Mouse (Mus musculus) intestine, embryonic 16.5 days (tissue): ENCODE measurements around the gene Nradd. TPM values are rescaled to one million over a fixed set of nuclear protein-coding genes. Genes with fewer than 3 reads are reported as not detected.

Source experiments
- ATAC-seq: fragments of 200-750 bp; cut with Nextera tagmentation; 2 replicates; pipeline ENCODE4 v1.8.0; 2017; ENCODE audit warnings: moderate TSS enrichment, moderate library complexity
- H3K27ac ChIP-seq: fragments of 300-500 bp; sonication (generic); 2 replicates; pipeline ENCODE4 v1.5.1; 2014; ENCODE audit warnings: mild to moderate bottlenecking, low read length
- H3K27me3 ChIP-seq: fragments of 300-500 bp; sonication (generic); replicated peaks from 2 replicates; pipeline ENCODE4 v1.6.1; 2014; ENCODE audit warnings: low read length, control low read depth, mixed read lengths; ENCODE audit not compliant: control insufficient read depth, insufficient read depth
- H3K36me3 ChIP-seq: fragments of 300-500 bp; sonication (generic); 2 replicates; pipeline ENCODE4 v1.6.1; 2014; ENCODE audit warnings: low read length, control low read depth; ENCODE audit not compliant: control insufficient read depth, insufficient read depth
- H3K4me1 ChIP-seq: fragments of 300-500 bp; sonication (generic); 2 replicates; pipeline ENCODE4 v1.6.1; 2014; ENCODE audit warnings: low read length, control low read depth, mixed read lengths; ENCODE audit not compliant: control insufficient read depth, insufficient read depth
- H3K4me2 ChIP-seq: fragments of 300-500 bp; sonication (generic); 2 replicates; pipeline ENCODE4 v1.6.1; 2014; ENCODE audit warnings: low read depth, low read length, control low read depth
- H3K4me3 ChIP-seq: fragments of 300-500 bp; sonication (generic); 2 replicates; pipeline ENCODE4 v1.5.1; 2014; ENCODE audit warnings: mild to moderate bottlenecking, low read length
- H3K9ac ChIP-seq: fragments of 300-500 bp; sonication (generic); 2 replicates; pipeline ENCODE4 v1.6.1; 2014; ENCODE audit warnings: low read depth, low read length
- H3K9me3 ChIP-seq: fragments of 300-500 bp; sonication (generic); 2 replicates; pipeline ENCODE4 v1.6.1; 2016; ENCODE audit warnings: low read length, control low read depth; ENCODE audit not compliant: control insufficient read depth
- WGBS: fragments of 180-500 bp; shearing (Covaris S2); extraction: QIAGEN DNeasy Blood & Tissue Kit; methylation state at CpG from one replicate; pipeline ENCODE4 v1.1.7; 2014; 5-methylcytosine and 5-hydroxymethylcytosine counted together
- polyA plus RNA-seq: library from polyadenylated mRNA; unstranded; fragments of >200 nt; fragmentation: Nextera tagmentation; extraction: Ambion mirVana; gene quantifications from 2 replicates; pipeline ENCODE4 v1.2.1, GENCODE M21; 2015

Gene Nradd
- polyA plus RNA-seq, 1 experiment from 2014 or later: 25.7 TPM

DNA sequence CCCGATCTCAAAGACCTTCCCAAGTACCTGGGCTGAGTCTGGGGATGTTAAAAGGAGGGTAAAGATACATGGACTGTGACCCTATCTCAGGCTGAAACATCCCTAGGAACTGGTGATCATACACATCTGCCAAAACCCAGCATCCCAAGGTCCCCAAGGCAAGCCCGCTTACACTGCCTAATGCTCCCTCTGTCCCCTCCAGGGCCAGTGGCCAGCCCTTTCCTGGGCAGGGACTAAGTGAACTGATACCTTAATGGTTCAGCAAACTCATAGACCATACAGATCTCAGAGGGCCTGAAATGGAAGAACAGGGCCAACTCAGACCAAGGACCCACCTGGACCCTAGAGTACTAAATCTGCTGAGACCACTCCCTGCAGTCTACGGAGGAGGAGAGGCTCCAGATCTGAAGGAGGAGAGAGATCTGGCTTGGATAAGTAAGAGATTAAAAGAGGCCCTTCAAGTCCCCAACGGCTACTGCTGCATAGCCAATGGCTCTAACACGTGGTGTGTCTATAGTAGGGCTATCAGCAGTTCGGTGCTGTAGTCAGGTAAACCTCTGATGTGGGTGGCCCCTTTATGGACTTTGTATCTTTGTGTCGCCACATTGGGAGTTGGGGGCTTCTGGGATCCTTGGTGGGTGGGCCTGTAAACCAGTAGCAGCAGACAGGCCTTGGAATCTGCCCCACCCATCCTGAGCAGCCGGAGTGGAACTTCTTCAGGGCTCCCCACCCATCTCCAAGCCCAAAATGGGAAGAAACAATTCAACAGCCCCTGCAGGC is 646 bp downstream of the Nradd start:
- peak overlapping the region; percentile 75 for H3K9ac ChIP-seq
- 33% methylated on average over 8 of the region's 8 CpGs for WGBS
- H3K27ac ChIP-seq: peak overlapping the region; percentile 87
- peak overlapping the region; percentile 99 for H3K4me2 ChIP-seq
- H3K27me3 ChIP-seq: no peaks in the 10 kb centered on the region
- peak overlapping the region; percentile 63 for H3K4me3 ChIP-seq
- H3K36me3 ChIP-seq: peaks cover 9% of the 10 kb centered on the region; the same call in 1 of the 2 replicates
- peaks cover 20% of the 10 kb centered on the region for H3K4me1 ChIP-seq
- H3K9me3 ChIP-seq: no peaks in the 10 kb centered on the region
- ATAC-seq: peak; percentile 17

DNA sequence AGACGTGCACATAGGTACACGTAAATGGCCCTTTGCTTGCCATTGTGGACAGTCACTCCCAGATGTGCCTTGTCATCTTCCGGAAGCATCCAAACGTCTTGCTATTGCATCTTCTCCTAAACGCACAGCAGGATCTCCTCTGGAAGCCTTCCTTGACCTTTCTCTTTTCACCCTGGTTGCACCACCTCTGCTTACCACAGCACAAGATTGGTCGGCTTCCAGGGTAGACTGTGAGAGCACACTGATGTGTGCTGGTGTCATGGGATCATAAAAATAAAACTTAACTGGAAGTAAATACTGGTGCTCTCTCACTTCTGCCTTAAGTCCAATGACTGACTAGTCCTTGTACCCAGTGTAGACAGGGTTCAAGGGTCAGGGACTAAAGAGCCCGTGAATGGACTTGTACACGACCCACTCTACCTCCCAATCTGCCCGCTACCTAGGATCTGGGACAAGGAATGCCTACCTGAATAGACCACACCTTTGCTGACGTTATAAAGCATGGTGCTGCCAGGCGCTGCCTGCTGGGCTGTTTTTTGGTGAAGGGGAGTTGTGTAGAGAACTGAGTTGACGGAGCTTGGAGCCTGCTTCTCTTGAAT is 1.5 kb downstream of the Nradd start:
- no peak overlapping the region for H3K4me3 ChIP-seq
- no peaks in the 10 kb centered on the region for H3K9me3 ChIP-seq
- H3K27me3 ChIP-seq: no peaks in the 10 kb centered on the region
- 75% methylated on average over 12 of the region's 12 CpGs for WGBS
- no peak overlapping the region for H3K4me2 ChIP-seq
- H3K9ac ChIP-seq: no peak overlapping the region
- H3K4me1 ChIP-seq: peaks cover 20% of the 10 kb centered on the region
- ATAC-seq: no peak
- H3K36me3 ChIP-seq: peaks cover 14% of the 10 kb centered on the region; the same call in 1 of the 2 replicates
- 0 out of 2 replicates have a peak overlapping the region, but pooled peaks have one; percentile 87 for H3K27ac ChIP-seq

DNA sequence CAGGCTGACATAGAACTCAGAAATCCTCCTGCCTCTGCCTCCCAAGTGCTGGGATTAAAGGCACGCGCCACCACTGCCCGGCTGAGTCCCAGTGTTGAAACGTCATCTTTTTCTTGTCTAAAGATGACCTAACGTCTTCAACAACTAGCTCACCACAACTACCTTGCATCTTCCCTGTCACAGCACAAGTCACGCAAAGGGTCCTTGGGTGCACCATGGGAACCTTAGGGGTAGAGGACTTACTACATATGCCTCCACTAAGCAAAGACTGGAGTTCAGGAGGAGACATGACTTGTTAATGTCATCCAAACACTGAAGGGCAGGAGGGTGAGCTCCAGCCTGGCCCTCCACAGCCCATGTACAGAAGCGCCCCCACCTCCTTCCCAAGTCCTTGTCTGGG is 3.6 kb downstream of the Nradd start:
- H3K4me3 ChIP-seq: no peak overlapping the region
- peaks cover 15% of the 10 kb centered on the region; the same call in 1 of the 2 replicates for H3K36me3 ChIP-seq
- no peak for ATAC-seq
- no peak overlapping the region for H3K4me2 ChIP-seq
- H3K27ac ChIP-seq: no peak overlapping the region
- WGBS: 95% methylated on average over 7 of the region's 7 CpGs
- H3K9ac ChIP-seq: no peak overlapping the region
- no peaks in the 10 kb centered on the region for H3K9me3 ChIP-seq
- peaks cover 20% of the 10 kb centered on the region for H3K4me1 ChIP-seq
- no peaks in the 10 kb centered on the region for H3K27me3 ChIP-seq

DNA sequence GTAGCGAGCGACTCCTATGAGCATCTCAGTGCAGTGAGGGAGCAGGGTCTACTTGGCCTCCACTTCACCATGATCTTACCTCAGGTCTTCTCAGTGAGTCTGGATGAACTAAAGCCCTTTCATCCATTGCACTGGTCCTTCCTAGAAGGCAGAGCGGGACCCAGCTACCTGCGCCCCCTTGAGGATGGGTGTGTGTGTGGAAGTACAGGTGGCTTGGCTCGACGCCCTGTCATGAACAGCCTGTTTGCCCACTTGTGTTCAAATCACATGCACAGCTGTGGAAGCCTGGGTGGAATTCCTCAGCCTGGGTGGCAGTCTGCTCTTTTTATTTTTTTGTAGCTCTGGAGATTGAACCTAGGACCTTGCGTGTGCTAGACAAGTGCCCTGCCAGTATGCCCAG is 4.1 kb downstream of the Nradd start:
- Histone ChIP-seq H3K36me3 (peaks cover 17% of the 10 kb centered on the region; the same call in 1 of the 2 replicates), H3K4me1 (peaks cover 17% of the 10 kb centered on the region), H3K4me3 (no peak overlapping the region), H3K27me3 (no peaks in the 10 kb centered on the region), H3K9ac (no peak overlapping the region), H3K4me2 (no peak overlapping the region), H3K27ac (no peak overlapping the region), H3K9me3 (no peaks in the 10 kb centered on the region)
- WGBS: 84% methylated on average over 7 of the region's 7 CpGs
- no peak for ATAC-seq

DNA sequence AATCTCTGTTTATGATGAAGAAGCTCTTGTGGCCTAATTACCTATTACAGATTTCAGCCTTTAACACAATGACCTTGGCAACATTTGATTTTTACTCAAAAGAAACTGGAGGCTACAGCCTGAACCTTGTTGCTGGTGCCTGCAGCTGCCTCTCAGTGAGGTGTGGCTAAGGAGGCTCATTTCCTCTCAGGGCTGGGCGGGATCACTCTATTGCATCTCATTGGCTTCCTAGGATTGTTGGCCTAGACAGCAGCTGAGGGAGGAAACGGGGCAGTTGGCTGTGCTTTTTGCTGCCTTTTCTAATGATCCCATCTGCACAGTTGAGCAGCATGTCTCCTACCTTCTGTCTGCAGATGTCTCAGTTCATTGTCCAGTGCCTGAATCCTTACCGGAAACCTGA is 7.2 kb downstream of the Nradd start:
- ATAC-seq: no peak

DNA sequence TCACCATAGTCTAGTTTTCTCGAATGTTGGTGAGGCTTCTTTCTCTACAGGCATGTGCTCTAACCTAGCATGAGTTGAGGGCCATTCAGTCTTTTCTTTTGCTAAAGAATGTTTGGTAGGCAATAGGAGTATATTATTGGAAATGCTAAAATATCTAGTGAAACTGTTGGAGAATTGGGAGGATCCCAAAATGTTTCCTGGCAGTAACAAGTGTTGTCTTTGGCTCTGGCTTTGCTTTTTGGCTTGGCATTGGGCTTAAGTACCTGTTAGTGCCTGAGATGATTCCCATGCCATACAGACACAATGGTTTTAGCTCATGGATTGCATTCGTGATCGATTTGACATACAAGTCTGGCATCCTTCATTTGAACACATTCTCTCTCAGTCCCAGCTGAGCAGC is 12.8 kb downstream of the Nradd start:
- no peak overlapping the region for H3K4me3 ChIP-seq
- H3K36me3 ChIP-seq: peaks cover 7% of the 10 kb centered on the region
- no peak overlapping the region for H3K4me2 ChIP-seq
- ATAC-seq: no peak
- no peak overlapping the region for H3K9ac ChIP-seq
- no peaks in the 10 kb centered on the region for H3K27me3 ChIP-seq
- H3K27ac ChIP-seq: no peak overlapping the region
- WGBS: 92% methylated on average over 3 of the region's 3 CpGs
- no peaks in the 10 kb centered on the region for H3K9me3 ChIP-seq
- H3K4me1 ChIP-seq: no peaks in the 10 kb centered on the region

More for the DNA sequence above, 7.2 kb downstream of the Nradd start:
- no peaks in the 10 kb centered on the region for H3K4me1 ChIP-seq
- H3K4me3 ChIP-seq: no peak overlapping the region
- no peaks in the 10 kb centered on the region for H3K27me3 ChIP-seq
- H3K9me3 ChIP-seq: no peaks in the 10 kb centered on the region
- no peak overlapping the region for H3K9ac ChIP-seq
- 66% methylated on average over 3 of the region's 3 CpGs for WGBS
- H3K27ac ChIP-seq: no peak overlapping the region
- peaks cover 21% of the 10 kb centered on the region for H3K36me3 ChIP-seq
- H3K4me2 ChIP-seq: no peak overlapping the region

DNA sequence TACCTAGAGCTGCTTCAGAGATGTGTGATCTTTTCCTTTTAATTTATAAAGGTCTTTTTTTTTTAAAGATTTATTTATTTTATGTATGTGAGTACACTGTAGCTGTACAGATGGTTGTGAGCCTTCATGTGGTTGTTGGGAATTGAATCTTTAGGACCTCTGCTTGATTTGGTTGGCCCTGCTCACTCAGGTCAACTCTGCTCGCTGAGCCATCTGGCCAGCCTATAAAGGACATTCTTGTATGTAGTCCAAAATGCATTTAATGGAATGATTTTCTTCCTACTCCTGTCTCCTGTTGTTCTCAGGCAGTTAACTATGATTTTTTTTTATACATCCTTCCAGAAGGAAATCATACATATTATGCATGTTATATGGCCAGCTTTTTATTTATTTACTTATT is 40.7 kb downstream of the Nradd start:
- no peaks in the 10 kb centered on the region for H3K27me3 ChIP-seq
- H3K4me2 ChIP-seq: no peak overlapping the region
- ATAC-seq: no peak
- H3K4me3 ChIP-seq: no peak overlapping the region
- no peaks in the 10 kb centered on the region for H3K36me3 ChIP-seq
- no peak overlapping the region for H3K27ac ChIP-seq
- H3K9me3 ChIP-seq: no peaks in the 10 kb centered on the region
- H3K4me1 ChIP-seq: no peaks in the 10 kb centered on the region
- WGBS: 100% methylated on average over 1 of the region's 1 CpGs
- no peak overlapping the region for H3K9ac ChIP-seq

DNA sequence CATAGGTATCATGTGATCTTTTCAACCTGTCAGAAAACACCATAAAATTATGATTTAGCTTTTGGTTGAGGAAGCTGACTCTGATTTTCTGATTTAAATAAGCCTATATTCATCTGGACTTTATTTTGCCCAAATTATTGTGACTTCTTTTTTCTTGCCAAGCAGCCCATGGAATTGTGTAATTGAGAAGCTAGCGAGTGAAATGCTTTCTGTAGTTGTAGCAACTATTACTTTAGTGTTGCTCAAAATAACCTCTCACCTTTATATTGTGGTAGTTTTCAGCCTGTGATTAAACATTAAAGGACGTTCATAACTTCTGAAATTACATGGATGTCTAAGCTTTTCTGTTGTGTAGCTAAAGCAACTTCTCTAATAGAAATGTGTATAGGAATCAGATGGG is 42.1 kb downstream of the Nradd start:
- Histone ChIP-seq H3K9ac (no peak overlapping the region), H3K36me3 (no peaks in the 10 kb centered on the region), H3K4me3 (no peak overlapping the region), H3K27me3 (no peaks in the 10 kb centered on the region), H3K4me2 (no peak overlapping the region), H3K4me1 (no peaks in the 10 kb centered on the region), H3K27ac (no peak overlapping the region), H3K9me3 (no peaks in the 10 kb centered on the region)
- 87% methylated on average over 2 of the region's 2 CpGs for WGBS
- no peak for ATAC-seq
